Mouse (Mus musculus): Measurements from ENCODE around the gene Homer1. TPM values are rescaled to one million over a fixed set of nuclear protein-coding genes. Genes with fewer than 3 reads are reported as not detected.

Homer1 gene
- polyA plus RNA-seq, 1 experiment from 2014 or later, result 13.2 TPM

DNA sequence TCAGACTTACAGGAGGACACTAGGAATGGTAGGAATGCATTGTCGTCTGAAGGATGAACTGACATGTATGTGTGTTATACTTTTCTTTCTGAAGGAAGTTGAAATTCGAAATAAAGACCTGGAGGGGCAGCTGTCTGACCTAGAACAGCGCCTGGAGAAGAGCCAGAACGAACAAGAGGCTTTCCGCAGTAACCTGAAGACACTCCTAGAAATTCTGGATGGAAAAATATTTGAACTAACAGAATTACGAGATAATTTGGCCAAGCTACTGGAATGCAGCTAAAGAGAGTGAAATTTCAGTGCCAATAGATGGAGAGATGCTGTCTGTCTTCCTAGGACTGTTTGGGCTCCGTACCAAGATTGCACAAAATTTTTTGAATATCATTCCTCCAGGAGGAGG is 102.5 kb downstream of the Homer1 start:
- Histone ChIP-seq H3K4me3 (no peak overlapping the region), H3K4me1 (replicated peaks) (peaks cover 7% of the 10 kb centered on the region; the same call in 1 of the 2 replicates), H3K9ac (no peak overlapping the region), H3K27me3 (no peaks in the 10 kb centered on the region), H3K36me3 (peaks cover 16% of the 10 kb centered on the region; the same call in 1 of the 2 replicates), H3K4me2 (no peak overlapping the region), H3K9me3 (replicated peaks) (peaks cover 6% of the 10 kb centered on the region), H3K27ac (no peak overlapping the region)
- no peak for ATAC-seq (replicated peaks; ENCODE audit: insufficient number of reproducible peaks, insufficient read depth, low FRiP score, low read depth)
- 81% methylated on average over 7 of the region's 7 CpGs for WGBS

DNA sequence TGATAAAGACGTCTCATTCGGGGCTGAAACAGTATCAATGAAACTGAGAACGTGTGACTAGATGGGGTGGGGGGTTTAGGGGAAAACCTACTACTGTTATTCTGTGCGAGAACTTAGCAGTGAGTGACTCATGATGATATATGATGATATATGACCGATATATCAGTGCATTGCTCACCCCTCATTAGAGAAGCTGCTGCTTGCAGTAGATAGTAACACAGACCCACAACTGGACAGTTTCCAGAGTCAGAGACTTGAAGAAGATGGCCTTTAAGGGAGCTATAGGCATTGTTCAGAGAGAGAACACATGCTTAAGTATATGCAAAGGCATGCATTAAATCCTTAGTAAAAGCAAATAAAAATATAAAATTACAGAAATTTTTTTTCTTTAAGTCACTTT is 107.4 kb downstream of the Homer1 start:
- no peaks in the 10 kb centered on the region for H3K9me3 ChIP-seq (replicated peaks)
- H3K36me3 ChIP-seq, result peaks cover 4% of the 10 kb centered on the region; the same call in 1 of the 2 replicates
- H3K4me2 ChIP-seq, result no peak overlapping the region
- 59% methylated on average over 5 of the region's 5 CpGs for WGBS
- no peak overlapping the region for H3K27ac ChIP-seq
- H3K4me1 ChIP-seq (replicated peaks), result peaks cover 8% of the 10 kb centered on the region; the same call in 1 of the 2 replicates
- H3K9ac ChIP-seq, result no peak overlapping the region
- no peaks in the 10 kb centered on the region for H3K27me3 ChIP-seq
- no peak for ATAC-seq (replicated peaks; ENCODE audit: insufficient number of reproducible peaks, insufficient read depth, low FRiP score, low read depth)
- no peak overlapping the region for H3K4me3 ChIP-seq

DNA sequence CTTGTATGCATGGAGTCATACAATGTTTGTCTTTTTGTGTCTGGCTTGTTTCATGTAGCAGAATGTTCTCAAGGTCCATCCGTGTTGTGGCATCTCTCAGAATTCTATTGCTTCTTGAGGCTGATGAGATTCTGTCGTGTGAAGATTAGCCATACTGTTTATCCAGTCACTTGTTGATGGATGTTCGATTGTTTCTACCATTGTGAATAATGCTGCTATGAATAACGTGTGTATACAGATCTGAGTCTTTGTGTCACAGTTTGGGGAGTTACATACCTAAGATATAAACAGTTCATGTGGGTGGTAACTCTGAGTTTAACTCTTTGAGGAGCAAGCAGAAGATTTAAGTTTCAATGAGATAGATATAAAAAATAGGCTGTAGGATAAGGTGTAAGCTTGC is 110.9 kb downstream of the Homer1 start:
- H3K9ac ChIP-seq, result no peak overlapping the region
- WGBS, result 63% methylated on average over 4 of the region's 4 CpGs
- no peaks in the 10 kb centered on the region for H3K27me3 ChIP-seq
- H3K27ac ChIP-seq, result peak overlapping the region; percentile 18; the same call in 1 of the 2 replicates
- no peak for ATAC-seq (replicated peaks; ENCODE audit: insufficient number of reproducible peaks, insufficient read depth, low FRiP score, low read depth)
- H3K4me1 ChIP-seq (replicated peaks), result 0 out of 2 replicates have a peak, but pooled peaks cover 5% of the 10 kb centered on the region
- no peak overlapping the region for H3K4me2 ChIP-seq
- no peaks in the 10 kb centered on the region for H3K9me3 ChIP-seq (replicated peaks)
- H3K36me3 ChIP-seq, result peaks cover under 1% of the 10 kb centered on the region; the same call in 1 of the 2 replicates
- H3K4me3 ChIP-seq, result no peak overlapping the region

DNA sequence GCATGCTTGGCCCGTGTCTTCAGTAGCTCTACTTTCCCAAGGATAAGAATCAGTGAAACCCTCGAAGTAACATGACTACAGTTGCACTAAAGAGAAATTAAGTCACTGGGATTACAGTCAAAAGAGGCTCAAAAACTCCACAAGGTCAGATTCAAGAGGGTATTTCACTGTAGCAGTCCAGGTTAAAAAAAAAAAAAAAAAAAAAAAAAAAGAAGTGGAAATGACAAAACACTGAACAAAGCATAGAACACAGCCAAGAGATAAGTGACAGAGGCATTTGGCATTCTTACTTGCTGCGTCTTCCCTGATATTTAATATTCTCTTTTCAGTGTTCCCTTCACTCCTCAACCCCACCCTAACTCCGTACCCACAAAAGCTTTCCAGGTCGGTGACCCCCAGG is 115.6 kb downstream of the Homer1 start:
- no peak overlapping the region for H3K4me3 ChIP-seq
- H3K36me3 ChIP-seq, result no peaks in the 10 kb centered on the region; the same call in 1 of the 2 replicates
- WGBS, result 79% methylated on average over 5 of the region's 5 CpGs
- no peak overlapping the region for H3K4me2 ChIP-seq
- ATAC-seq (replicated peaks; ENCODE audit: insufficient number of reproducible peaks, insufficient read depth, low FRiP score, low read depth), result no peak
- no peaks in the 10 kb centered on the region for H3K27me3 ChIP-seq
- H3K9me3 ChIP-seq (replicated peaks), result no peaks in the 10 kb centered on the region
- no peak overlapping the region for H3K27ac ChIP-seq
- 0 out of 2 replicates have a peak, but pooled peaks cover 5% of the 10 kb centered on the region for H3K4me1 ChIP-seq (replicated peaks)
- no peak overlapping the region for H3K9ac ChIP-seq

DNA sequence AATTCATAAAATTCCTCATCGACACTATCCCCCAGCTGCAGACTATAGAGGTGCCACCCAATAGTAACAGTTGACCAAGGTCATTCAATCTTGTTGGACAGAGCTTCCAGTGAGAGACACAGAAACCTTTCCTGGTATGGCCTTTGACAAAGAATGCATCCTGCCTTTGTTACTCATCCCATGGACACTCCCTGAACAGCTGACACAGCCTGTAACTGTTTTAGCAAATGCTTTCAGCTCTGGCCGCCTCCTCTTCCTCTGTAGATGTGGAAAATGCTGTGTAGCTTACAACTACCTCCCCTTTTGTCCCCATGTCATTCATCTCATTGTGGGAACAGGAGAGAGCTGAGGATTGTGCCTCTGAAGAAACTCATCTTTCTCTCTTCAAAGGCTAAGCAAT is 118.9 kb downstream of the Homer1 start:
- Histone ChIP-seq H3K36me3 (no peaks in the 10 kb centered on the region; the same call in 1 of the 2 replicates), H3K4me2 (no peak overlapping the region), H3K4me1 (replicated peaks) (no peaks in the 10 kb centered on the region), H3K27me3 (no peaks in the 10 kb centered on the region), H3K9ac (no peak overlapping the region), H3K4me3 (no peak overlapping the region), H3K9me3 (replicated peaks) (no peaks in the 10 kb centered on the region), H3K27ac (no peak overlapping the region)
- WGBS, result 82% methylated on average over 2 of the region's 2 CpGs
- no peak for ATAC-seq (replicated peaks; ENCODE audit: insufficient number of reproducible peaks, insufficient read depth, low FRiP score, low read depth)

DNA sequence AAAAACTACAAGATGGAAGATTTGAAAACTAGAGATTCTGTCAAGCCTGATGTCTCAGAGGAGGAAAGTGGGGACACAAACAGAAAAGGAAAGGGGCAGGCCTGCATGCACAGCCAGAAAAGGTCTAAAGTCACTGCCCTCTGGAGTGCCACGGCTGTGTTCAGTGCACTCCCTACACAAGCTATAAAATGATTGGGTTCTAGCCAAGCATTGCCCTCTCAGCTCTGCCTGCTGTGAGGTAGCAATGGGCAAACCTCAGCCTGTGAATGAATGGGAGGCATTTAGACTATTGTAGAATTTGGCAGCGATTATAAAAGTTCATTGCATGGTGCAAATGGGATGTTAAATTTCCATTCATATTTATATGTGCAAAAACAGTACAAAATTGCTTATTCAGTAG is 120.3 kb downstream of the Homer1 start:
- no peak overlapping the region for H3K27ac ChIP-seq
- no peak overlapping the region for H3K4me2 ChIP-seq
- H3K27me3 ChIP-seq, result no peaks in the 10 kb centered on the region
- no peaks in the 10 kb centered on the region for H3K9me3 ChIP-seq (replicated peaks)
- no peak overlapping the region for H3K9ac ChIP-seq
- H3K4me1 ChIP-seq (replicated peaks), result no peaks in the 10 kb centered on the region
- H3K4me3 ChIP-seq, result no peak overlapping the region
- WGBS, result 79% methylated on average over 2 of the region's 2 CpGs
- no peak for ATAC-seq (replicated peaks; ENCODE audit: insufficient number of reproducible peaks, insufficient read depth, low FRiP score, low read depth)
- no peaks in the 10 kb centered on the region; the same call in 1 of the 2 replicates for H3K36me3 ChIP-seq

DNA sequence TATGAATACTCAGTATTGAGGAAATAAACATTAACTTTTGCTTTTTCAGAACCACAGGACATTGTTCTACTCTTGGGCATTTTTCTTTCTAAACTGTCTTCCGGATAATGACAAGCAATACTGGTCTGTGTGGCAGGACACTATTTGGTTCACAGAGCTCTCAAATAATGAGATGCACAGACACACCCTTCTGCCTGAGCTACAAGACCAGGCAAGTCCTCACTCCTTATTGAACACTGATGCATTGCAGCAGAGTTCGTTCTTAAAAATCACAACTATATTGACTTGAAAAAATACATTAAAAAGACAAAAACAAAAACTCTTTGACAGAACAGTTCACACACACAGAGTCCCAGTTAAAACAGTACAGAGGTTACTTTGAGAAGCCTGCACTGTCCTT is 123.8 kb downstream of the Homer1 start:
- Histone ChIP-seq H3K27me3 (no peaks in the 10 kb centered on the region), H3K4me2 (no peak overlapping the region), H3K4me3 (no peak overlapping the region), H3K9me3 (replicated peaks) (no peaks in the 10 kb centered on the region), H3K4me1 (replicated peaks) (no peaks in the 10 kb centered on the region), H3K27ac (no peak overlapping the region), H3K9ac (no peak overlapping the region), H3K36me3 (no peaks in the 10 kb centered on the region)
- ATAC-seq (replicated peaks; ENCODE audit: insufficient number of reproducible peaks, insufficient read depth, low FRiP score, low read depth), result no peak
- WGBS, result 81% methylated on average over 2 of the region's 2 CpGs

DNA sequence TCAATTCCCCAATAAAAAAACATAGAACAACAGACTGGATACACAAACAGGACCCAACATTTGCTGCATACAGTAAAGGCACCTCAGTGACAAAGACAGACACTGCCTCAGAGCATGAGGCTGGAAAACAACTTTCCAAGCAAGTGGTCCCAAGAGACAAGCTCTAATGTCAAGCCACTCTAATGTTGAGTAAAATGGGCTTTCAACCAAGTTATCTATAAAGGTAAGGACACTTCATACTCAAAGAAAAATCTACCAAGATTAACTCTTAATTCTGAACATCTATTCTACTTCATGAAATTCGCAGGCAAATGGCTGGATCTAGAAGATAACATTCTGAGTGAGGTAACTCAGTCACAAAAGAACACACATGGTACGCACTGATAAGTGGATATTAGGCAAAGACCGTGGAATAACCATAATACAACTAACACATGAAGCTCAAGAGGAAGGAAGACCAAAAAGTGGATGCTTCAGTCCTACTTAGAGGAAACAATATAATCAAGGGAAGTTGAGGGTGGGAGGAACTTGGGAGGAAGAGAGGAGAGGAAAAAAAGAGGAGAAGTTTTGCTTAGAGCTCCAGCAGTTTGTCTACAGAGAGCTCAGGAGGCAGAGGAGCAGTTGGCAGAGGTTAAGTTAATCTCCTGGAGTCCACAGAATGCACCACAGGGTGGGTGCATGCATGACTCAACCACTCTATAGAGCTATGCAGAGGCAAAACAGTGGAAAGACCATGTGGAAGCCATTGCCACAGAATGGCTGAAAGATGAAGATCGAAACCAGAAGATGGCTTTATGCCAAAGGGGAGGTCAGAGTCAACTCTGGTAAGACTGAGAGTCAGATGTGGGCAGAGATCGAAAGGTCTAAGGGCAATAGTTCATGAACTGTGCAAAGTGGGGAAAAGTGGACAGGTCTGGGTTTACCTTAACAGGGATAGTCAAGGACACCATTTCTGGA is 128.8 kb downstream of the Homer1 start:
- H3K36me3 ChIP-seq, result peaks cover 3% of the 10 kb centered on the region; the same call in 1 of the 2 replicates
- no peak overlapping the region for H3K9ac ChIP-seq
- H3K4me2 ChIP-seq, result no peak overlapping the region
- H3K27ac ChIP-seq, result no peak overlapping the region
- WGBS, result 85% methylated on average over 5 of the region's 5 CpGs
- H3K4me1 ChIP-seq (replicated peaks), result 0 out of 2 replicates have a peak, but pooled peaks cover 2% of the 10 kb centered on the region
- no peak overlapping the region for H3K4me3 ChIP-seq
- H3K27me3 ChIP-seq, result no peaks in the 10 kb centered on the region
- no peak for ATAC-seq (replicated peaks; ENCODE audit: insufficient number of reproducible peaks, insufficient read depth, low FRiP score, low read depth)
- no peaks in the 10 kb centered on the region for H3K9me3 ChIP-seq (replicated peaks)

DNA sequence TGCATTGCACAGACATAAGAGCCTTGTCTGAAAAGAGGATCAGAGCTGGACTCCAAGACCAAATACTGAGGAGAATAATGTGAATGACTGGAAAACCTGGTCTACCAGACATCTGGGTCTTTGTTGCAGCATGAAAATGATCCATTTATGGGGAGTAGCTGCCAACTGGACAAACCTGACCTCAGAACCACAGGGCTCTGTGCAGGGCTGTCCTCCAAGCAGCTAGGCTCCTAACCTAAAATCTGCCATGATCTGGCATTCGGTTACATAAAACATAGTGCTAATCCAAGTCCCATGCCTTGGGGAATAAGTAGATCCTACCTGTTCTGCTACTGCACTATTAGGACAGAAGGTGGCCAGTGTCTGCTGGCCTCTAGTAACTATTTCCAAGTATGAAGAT is 129.8 kb downstream of the Homer1 start:
- ATAC-seq (replicated peaks; ENCODE audit: insufficient number of reproducible peaks, insufficient read depth, low FRiP score, low read depth), result no peak
- Histone ChIP-seq H3K27me3 (no peaks in the 10 kb centered on the region), H3K36me3 (peaks cover 7% of the 10 kb centered on the region; the same call in 1 of the 2 replicates), H3K9ac (no peak overlapping the region), H3K4me1 (replicated peaks) (0 out of 2 replicates have a peak, but pooled peaks cover 2% of the 10 kb centered on the region), H3K27ac (no peak overlapping the region), H3K4me3 (no peak overlapping the region), H3K4me2 (no peak overlapping the region), H3K9me3 (replicated peaks) (no peaks in the 10 kb centered on the region)
- 97% methylated on average over 1 of the region's 1 CpGs for WGBS

DNA sequence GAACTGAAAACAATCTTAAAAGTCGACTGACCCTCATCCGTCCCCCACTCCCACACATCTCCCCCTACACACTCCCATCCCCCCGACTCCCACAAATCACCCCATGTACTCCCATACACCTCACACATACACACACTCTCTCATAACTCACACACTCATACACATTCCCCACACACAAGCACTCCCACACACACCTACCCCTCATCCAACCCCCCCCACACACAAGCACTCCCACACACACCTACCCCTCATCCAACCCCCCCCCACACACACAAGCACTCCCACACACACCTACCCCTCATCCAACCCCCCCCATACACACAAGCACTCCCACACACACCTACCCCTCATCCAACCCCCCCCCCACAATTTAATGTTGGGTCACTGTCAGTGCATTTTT is 140.7 kb downstream of the Homer1 start:
- no peak overlapping the region for H3K4me3 ChIP-seq
- no peaks in the 10 kb centered on the region for H3K27me3 ChIP-seq
- no peak overlapping the region for H3K27ac ChIP-seq
- no peaks in the 10 kb centered on the region for H3K4me1 ChIP-seq (replicated peaks)
- H3K9ac ChIP-seq, result no peak overlapping the region
- no peak for ATAC-seq (replicated peaks; ENCODE audit: insufficient number of reproducible peaks, insufficient read depth, low FRiP score, low read depth)
- no peak overlapping the region for H3K4me2 ChIP-seq
- WGBS, result 74% methylated on average over 3 of the region's 3 CpGs
- H3K36me3 ChIP-seq, result peaks cover 20% of the 10 kb centered on the region
- H3K9me3 ChIP-seq (replicated peaks), result no peaks in the 10 kb centered on the region

DNA sequence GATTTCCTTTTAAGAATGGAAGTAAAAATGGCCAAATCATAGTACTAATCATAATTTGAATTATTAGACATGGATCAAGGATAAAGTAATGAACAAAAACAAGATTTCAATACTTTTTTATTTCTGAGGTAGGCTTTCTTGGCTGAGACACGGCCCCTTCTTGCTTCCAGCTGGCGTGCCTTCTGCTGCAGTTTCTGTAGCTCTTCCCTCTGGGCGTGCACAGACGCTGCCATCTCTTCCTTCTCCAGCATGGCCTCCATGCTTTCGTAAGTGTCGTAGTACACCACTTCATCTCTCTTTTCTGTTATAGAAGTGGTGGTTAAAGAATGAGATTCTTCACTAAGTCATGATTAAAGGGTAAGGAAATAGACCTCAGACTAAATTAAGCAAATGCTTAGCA is 153.8 kb downstream of the Homer1 start:
- 96% methylated on average over 6 of the region's 6 CpGs for WGBS
- H3K36me3 ChIP-seq, result peaks cover 34% of the 10 kb centered on the region

More for the DNA sequence above, 153.8 kb downstream of the Homer1 start:
- no peaks in the 10 kb centered on the region for H3K27me3 ChIP-seq
- no peak overlapping the region for H3K4me2 ChIP-seq
- no peak for ATAC-seq (replicated peaks; ENCODE audit: insufficient number of reproducible peaks, insufficient read depth, low FRiP score, low read depth)
- no peak overlapping the region for H3K9ac ChIP-seq
- no peaks in the 10 kb centered on the region for H3K4me1 ChIP-seq (replicated peaks)
- no peak overlapping the region for H3K4me3 ChIP-seq
- no peak overlapping the region for H3K27ac ChIP-seq
- no peaks in the 10 kb centered on the region for H3K9me3 ChIP-seq (replicated peaks)

Data from heart, embryonic 15.5 days (tissue).